Mouse (Mus musculus) bone marrow, adult 2 months (tissue): ENCODE measurements around the gene Tmod4.

Source experiments
- CTCF ChIP-seq: fragments of 200-500 bp; IDR thresholded peaks from 2 replicates; pipeline ENCODE4 v1.5.1; 2011; ENCODE audit warnings: low read length, control low read depth; ENCODE audit not compliant: control insufficient read depth, insufficient read depth
- POLR2A ChIP-seq: fragments of 200-500 bp; IDR thresholded peaks from 2 replicates; pipeline ENCODE4 v1.6.1; 2011; ENCODE audit warnings: low read depth, mild to moderate bottlenecking, control low read depth, low read length, borderline replicate concordance; ENCODE audit not compliant: control insufficient read depth

- TF ChIP-seq CTCF: no peak
- no peak for TF ChIP-seq POLR2A
Measured at GRCm38 (mm10) chr3:95161041-95161551, 36.8 kb downstream of the Tmod4 start.
